Mouse (Mus musculus) cerebellum, adult 2 months (tissue): ENCODE measurements around the gene Abat.
A peak's percentile ranks its signal among the peaks of the same experiment; 100 is the strongest.

Source experiments
- CTCF ChIP-seq: fragments of 200-500 bp; IDR thresholded peaks from 2 replicates; pipeline ENCODE4 v1.5.1; 2011; ENCODE audit warnings: low read depth, mild to moderate bottlenecking, control low read depth, low read length, moderate library complexity, borderline replicate concordance; ENCODE audit not compliant: insufficient read depth
- POLR2A ChIP-seq: fragments of 200-500 bp; IDR thresholded peaks from 2 replicates; pipeline ENCODE4 v1.6.1; 2011; ENCODE audit warnings: low read length, control low read depth, borderline replicate concordance; ENCODE audit not compliant: insufficient read depth

DNA sequence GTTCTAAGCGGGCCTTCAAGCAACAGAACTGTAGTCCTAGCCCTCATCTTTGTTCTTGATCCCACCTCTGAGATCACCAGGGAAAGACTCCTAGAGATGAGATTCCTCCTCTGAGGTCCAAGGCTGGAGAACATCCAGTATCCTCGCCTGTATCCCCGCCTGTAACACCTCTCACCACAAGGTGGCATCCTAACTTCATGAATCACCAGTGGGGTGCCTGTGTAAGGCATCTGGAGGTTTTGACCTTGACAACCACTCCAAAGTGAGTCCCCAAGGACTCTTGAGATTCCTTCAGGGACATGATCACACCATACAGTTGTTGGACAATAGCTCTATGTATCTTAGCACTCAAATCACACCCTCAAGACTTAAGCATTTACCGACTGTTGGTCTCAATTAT lies 19.0 kb upstream of the Abat start:
- no peak for TF ChIP-seq POLR2A
- peak; percentile 91 for TF ChIP-seq CTCF
